Mouse (Mus musculus) layer of hippocampus, adult 2 months (tissue): ENCODE measurements at regions not wholly inside any gene's neighbourhood (a gene's known extent, or its start where the extent isn't known, plus 50 kb on each side); places are given as distances from the start of the nearest gene placed in this dataset.

Source experiments
- DNase-seq, 2 experiments: peaks; one replicate each; pipeline ENCODE4 v3.0.0; 2022; ENCODE audit warnings: low spot score in 2 of 2
- H3K27ac ChIP-seq: fragments of 200-600 bp; 2 replicates; pipeline ENCODE4 v1.8.1; 2022
- H3K4me3 ChIP-seq: fragments of 200-600 bp; 2 replicates; pipeline ENCODE4 v1.8.1; 2022; ENCODE audit warnings: mild to moderate bottlenecking
- CTCF ChIP-seq: fragments of 200-600 bp; conservative IDR thresholded peaks from 2 replicates; pipeline ENCODE4 v1.8.1; 2022; ENCODE audit warnings: antibody characterized with exemption, mild to moderate bottlenecking, moderate library complexity

DNA sequence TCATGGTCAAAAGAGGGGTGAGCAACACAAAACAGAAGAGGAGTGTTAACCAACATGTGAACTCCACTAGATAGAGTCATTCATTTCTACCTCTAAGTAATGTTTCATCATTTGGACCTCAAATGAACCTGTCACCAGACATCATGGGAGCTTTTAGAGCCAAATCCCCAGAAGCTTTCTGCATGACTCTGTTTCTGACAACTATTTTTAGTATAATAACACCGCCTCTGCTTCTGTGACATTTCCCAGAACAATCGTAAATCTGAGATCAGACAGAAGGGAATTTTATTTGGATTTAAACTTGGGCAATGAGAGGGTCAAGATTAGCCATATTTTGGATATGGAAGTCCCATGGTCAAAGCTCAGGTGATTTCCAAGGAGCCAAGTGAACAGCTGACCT is 61.4 kb upstream of the Thbs1 start:
- peak; percentile 23 to 28 for DNase-seq
- no peak for TF ChIP-seq CTCF
- Histone ChIP-seq H3K27ac (peak overlapping the region; percentile 21; the same call in 1 of the 2 replicates), H3K4me3 (no peak overlapping the region)

DNA sequence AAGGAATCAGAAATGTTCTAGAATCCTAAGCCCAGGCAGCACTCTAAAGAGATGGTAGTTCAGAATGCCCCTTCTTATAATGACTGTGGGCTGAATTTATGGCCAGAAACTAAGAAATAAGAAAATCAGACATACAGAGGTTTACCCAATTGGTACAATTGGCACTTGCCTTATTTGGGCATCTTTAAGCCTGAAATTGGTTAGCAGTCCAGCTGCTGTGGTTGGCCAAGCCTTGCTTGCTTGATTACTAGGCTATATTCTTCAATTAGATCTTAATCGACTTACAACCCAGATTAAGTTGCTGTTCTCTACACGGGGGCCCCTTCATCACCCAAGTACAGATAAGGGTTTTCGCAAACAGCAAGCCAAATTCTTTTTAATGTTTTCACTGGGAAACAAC is 60.1 kb upstream of the Thbs1 start:
- no peak for DNase-seq
- TF ChIP-seq CTCF, result no peak
- Histone ChIP-seq H3K27ac (no peak overlapping the region), H3K4me3 (no peak overlapping the region)

DNA sequence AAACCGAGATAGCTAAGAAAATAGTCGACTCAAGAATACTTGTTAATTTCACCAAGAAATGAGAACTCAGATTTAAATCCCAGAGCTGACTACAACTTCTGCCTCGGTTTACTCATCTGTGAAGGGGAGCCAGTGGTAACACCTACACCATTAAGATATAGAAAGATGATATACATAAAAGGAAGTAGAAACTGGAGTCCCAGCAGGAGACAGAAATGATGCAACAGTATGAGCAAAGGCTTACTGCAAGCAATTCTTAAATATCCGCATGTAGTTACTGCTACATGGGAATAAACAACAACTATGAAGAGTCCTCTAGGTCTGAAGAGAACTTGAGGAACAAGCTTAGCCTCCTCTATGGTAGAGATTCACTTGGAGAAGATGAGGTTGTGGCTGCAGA is 58.2 kb upstream of the Thbs1 start:
- TF ChIP-seq CTCF, result no peak
- DNase-seq, result no peak
- Histone ChIP-seq H3K4me3 (no peak overlapping the region), H3K27ac (no peak overlapping the region)

DNA sequence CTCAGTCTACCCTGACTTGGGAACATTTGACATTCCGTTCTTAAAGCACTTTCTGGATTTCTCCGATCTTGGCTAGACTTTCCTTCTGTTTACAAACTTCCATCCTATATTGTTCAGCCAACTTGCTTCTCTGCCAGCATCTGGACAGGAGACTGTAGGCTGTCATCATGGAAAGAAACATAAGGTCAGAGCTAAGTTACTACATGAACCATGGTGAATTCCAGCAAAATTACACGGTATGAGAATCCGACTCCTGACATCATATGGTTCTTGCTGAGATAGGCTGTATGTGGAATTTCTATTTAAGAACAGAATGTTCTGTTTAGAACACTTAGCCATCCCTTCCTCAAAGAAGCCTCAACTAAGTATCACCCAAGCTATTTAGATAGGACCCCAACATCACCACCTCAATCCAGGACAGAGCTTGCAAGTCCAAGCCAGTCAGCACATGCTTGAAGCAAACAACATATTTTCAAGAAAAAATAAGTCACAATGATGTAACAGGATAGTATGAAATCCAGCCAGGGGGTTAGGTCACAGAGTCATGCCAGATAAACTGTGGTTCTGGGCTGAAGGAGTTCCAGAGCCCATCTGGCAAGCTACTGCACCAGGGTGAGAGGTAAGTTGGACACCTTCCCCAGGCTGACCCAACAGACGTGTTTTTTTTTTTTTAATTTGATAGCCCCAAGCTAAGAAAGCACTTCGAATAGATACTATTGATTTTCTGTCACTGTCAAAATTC is 52.9 kb upstream of the Thbs1 start:
- no peak for TF ChIP-seq CTCF
- no peak for DNase-seq
- H3K27ac ChIP-seq, result no peak overlapping the region
- H3K4me3 ChIP-seq, result no peak overlapping the region

DNA sequence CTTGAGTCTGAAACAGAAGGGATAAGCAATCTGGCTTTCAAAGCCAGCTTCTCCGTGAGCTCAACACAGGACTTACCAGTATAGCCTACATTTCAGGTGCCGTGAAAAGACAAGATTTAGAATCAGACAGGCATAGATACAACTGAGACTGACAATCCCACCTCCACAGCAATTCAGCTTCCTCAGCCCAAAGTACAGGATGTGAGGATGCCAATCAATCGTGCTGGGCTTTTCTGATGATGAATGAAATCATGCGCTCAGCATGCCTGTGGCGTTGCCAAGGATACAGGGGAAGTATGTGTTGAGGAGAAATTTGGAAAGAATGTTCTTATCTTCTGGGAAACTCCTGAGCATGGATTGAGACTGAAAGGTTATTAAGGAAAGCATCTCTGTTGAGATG is 50.4 kb upstream of the Thbs1 start:
- TF ChIP-seq CTCF, result no peak
- peak; percentile 20 to 52 for DNase-seq
- no peak overlapping the region for H3K4me3 ChIP-seq
- no peak overlapping the region for H3K27ac ChIP-seq
